Mouse (Mus musculus) spleen, adult 2 months (tissue): ENCODE data around the gene Ralgapb. TPM values are rescaled to one million over a fixed set of nuclear protein-coding genes. Genes with fewer than 3 reads are reported as not detected.

Source experiments
- DNase-seq, 2 experiments: peaks; one replicate each; pipeline versions ENCODE4 v3.0.0 to v3.0.0-alpha.2; 2012 to 2021; ENCODE audit warnings: low spot score in 2 of 2, low read depth in 1 of 2
- H3K27ac ChIP-seq: fragments of 200-500 bp; 2 replicates; pipeline ENCODE4 v1.5.1; 2012; ENCODE audit warnings: low read length, inconsistent platforms; ENCODE audit not compliant: insufficient read depth
- H3K27me3 ChIP-seq: fragments of 200-500 bp; 2 replicates; pipeline ENCODE4 v1.6.1; 2012; ENCODE audit warnings: mild to moderate bottlenecking, moderate library complexity, low read length, inconsistent platforms; ENCODE audit not compliant: control insufficient read depth, insufficient read depth
- H3K36me3 ChIP-seq: fragments of 200-500 bp; 2 replicates; pipeline ENCODE4 v1.6.1; 2012; ENCODE audit warnings: mild to moderate bottlenecking, low read length, inconsistent platforms; ENCODE audit not compliant: control insufficient read depth, insufficient read depth
- H3K4me1 ChIP-seq: fragments of 200-500 bp; 2 replicates; pipeline ENCODE4 v1.6.1; 2011; ENCODE audit warnings: inconsistent platforms; ENCODE audit not compliant: control insufficient read depth, insufficient read depth, insufficient read length
- H3K4me3 ChIP-seq: fragments of 200-500 bp; 2 replicates; pipeline ENCODE4 v1.5.1; 2011; ENCODE audit warnings: mild to moderate bottlenecking, inconsistent platforms; ENCODE audit not compliant: insufficient read depth, insufficient read length; ENCODE audit errors: extremely low read depth
- CTCF ChIP-seq: fragments of 200-500 bp; IDR thresholded peaks from 2 replicates; pipeline ENCODE4 v1.5.1; 2011; ENCODE audit warnings: mild to moderate bottlenecking, inconsistent platforms; ENCODE audit not compliant: insufficient read depth, insufficient read length, insufficient replicate concordance; ENCODE audit errors: extremely low read depth
- POLR2A ChIP-seq: fragments of 200-500 bp; IDR thresholded peaks from 2 replicates; pipeline ENCODE4 v1.6.1; 2011; ENCODE audit warnings: low read depth, low read length, inconsistent platforms
- WGBS: fragments of 180-500 bp; shearing (Covaris S2); methylation state at CpG from one replicate; pipeline ENCODE4 v1.1.7; 2018; 5-methylcytosine and 5-hydroxymethylcytosine counted together
- polyA plus RNA-seq: library from polyadenylated mRNA; depleted of rRNA; stranded (reverse); fragments of >200 nt; gene quantifications from 2 replicates; pipeline ENCODE4 v1.2.3, GENCODE M21; 2012; rRNA removed

The Ralgapb gene
- 14.8 and 18.9 TPM in 2 replicates for polyA plus RNA-seq

GRCm38 (mm10) chr2:158409595-158410021 lies at the start of gene Ralgapb:
Ralgapb (plus strand) TSS chr2:158409848.
- Histone ChIP-seq H3K4me1 (0 out of 2 replicates have a peak, but pooled peaks cover 11% of the 10 kb centered on the region), H3K27ac (peak within 1 kb of the TSS; percentile 84)
- WGBS = under 1% methylated on average over 46 of the region's 46 CpGs

GRCm38 (mm10) chr2:158360873-158361677 lies 48.6 kb upstream of the Ralgapb start:
- peak; percentile 75 to 77 for DNase-seq
- Histone ChIP-seq H3K27me3 (no peaks in the 10 kb centered on the region), H3K4me3 (peak overlapping the region; percentile 82), H3K27ac (peak overlapping the region; percentile 39), H3K4me1 (peaks cover 3% of the 10 kb centered on the region; the same call in 1 of the 2 replicates), H3K36me3 (peaks cover 28% of the 10 kb centered on the region)
- WGBS = under 1% methylated on average over 41 of the region's 41 CpGs
- peak; percentile 25; the same call in 1 of the 2 replicates for TF ChIP-seq POLR2A
- peak; percentile 80 for TF ChIP-seq CTCF

More at GRCm38 (mm10) chr2:158409595-158410021, at the start of gene Ralgapb:
- TF ChIP-seq CTCF = 0 out of 2 replicates have a peak, but pooled peaks have one; percentile 21
- TF ChIP-seq POLR2A = peak; percentile 35
- H3K4me3 ChIP-seq = peak within 1 kb of the TSS; percentile 90
- no peaks in the 10 kb centered on the region for H3K36me3 ChIP-seq
- peak; percentile 95 to 97 for DNase-seq
- no peaks in the 10 kb centered on the region for H3K27me3 ChIP-seq

- no peak for DNase-seq
- WGBS = 37% methylated on average over 8 of the region's 8 CpGs
- H3K4me3 ChIP-seq = peak overlapping the region; percentile 31; the same call in 1 of the 2 replicates
- TF ChIP-seq POLR2A (no peak), CTCF (no peak)
- H3K4me1 ChIP-seq = peaks cover 3% of the 10 kb centered on the region; the same call in 1 of the 2 replicates
- no peaks in the 10 kb centered on the region for H3K27me3 ChIP-seq
- 0 out of 2 replicates have a peak overlapping the region, but pooled peaks have one; percentile 2 for H3K27ac ChIP-seq
- H3K36me3 ChIP-seq = peaks cover 23% of the 10 kb centered on the region
Observed at GRCm38 (mm10) chr2:158361678-158362320, 47.8 kb upstream of the Ralgapb start.

- Histone ChIP-seq H3K27ac (no peak overlapping the region), H3K4me1 (peaks cover 3% of the 10 kb centered on the region; the same call in 1 of the 2 replicates), H3K36me3 (peaks cover 2% of the 10 kb centered on the region), H3K4me3 (no peak overlapping the region), H3K27me3 (no peaks in the 10 kb centered on the region)
- 85% methylated on average over 4 of the region's 4 CpGs for WGBS
- DNase-seq = no peak
- no peak for TF ChIP-seq POLR2A
- no peak for TF ChIP-seq CTCF
Observed at GRCm38 (mm10) chr2:158364175-158364574, 45.5 kb upstream of the Ralgapb start.

GRCm38 (mm10) chr2:158365099-158365850 lies 44.4 kb upstream of the Ralgapb start:
- H3K4me3 ChIP-seq = no peak overlapping the region
- TF ChIP-seq POLR2A (no peak), CTCF (no peak)
- peaks cover 3% of the 10 kb centered on the region; the same call in 1 of the 2 replicates for H3K4me1 ChIP-seq
- no peaks in the 10 kb centered on the region for H3K36me3 ChIP-seq
- H3K27me3 ChIP-seq = no peaks in the 10 kb centered on the region
- H3K27ac ChIP-seq = no peak overlapping the region
- no peak for DNase-seq
- 88% methylated on average over 12 of the region's 12 CpGs for WGBS

- no peak for DNase-seq
- Histone ChIP-seq H3K36me3 (no peaks in the 10 kb centered on the region), H3K27me3 (no peaks in the 10 kb centered on the region), H3K4me1 (no peaks in the 10 kb centered on the region), H3K27ac (no peak overlapping the region), H3K4me3 (no peak overlapping the region)
- 80% methylated on average over 5 of the region's 5 CpGs for whole genome bisulfite sequencing
- no peak for TF ChIP-seq POLR2A
- TF ChIP-seq CTCF = no peak
Observed at GRCm38 (mm10) chr2:158367654-158368053, 42.0 kb upstream of the Ralgapb start.
